Mouse (Mus musculus): Measurements from ENCODE around the gene Gm42688.

DNA sequence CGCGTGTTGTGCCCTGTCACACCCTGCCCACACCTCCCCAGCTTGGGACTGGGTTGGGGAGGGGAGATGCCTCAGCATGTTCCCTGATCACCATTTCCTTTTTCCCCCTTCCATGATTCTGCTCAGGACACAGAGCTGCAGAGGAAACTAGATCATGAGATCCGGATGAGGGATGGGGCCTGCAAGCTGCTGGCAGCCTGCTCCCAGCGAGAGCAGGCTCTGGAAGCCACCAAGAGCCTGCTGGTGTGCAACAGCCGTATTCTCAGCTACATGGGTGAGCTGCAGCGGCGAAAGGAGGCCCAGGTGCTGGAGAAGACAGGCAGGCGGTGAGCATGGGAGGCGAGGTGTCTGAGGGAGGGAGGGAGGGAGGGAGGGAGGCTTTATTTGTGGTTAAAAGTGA lies 44.4 kb downstream of the Gm42688 start:
- TF ChIP-seq CTCF (IDR thresholded peaks at IDR 0.05; ENCODE audit: control insufficient read depth, insufficient read depth, insufficient replicate concordance, low read depth, low read length) (no peak), POLR2A (IDR thresholded peaks at IDR 0.05; ENCODE audit: control insufficient read depth, low read depth, low read length) (no peak)
